Mouse (Mus musculus) left cerebral cortex, adult 9 months (tissue): ENCODE measurements around the gene Dlx3.

Experiments
- DNase-seq, 2 experiments: peaks; one replicate each; pipeline ENCODE4 v3.0.0; 2022; ENCODE audit warnings: low spot score in 2 of 2

Gene Dlx3

DNA sequence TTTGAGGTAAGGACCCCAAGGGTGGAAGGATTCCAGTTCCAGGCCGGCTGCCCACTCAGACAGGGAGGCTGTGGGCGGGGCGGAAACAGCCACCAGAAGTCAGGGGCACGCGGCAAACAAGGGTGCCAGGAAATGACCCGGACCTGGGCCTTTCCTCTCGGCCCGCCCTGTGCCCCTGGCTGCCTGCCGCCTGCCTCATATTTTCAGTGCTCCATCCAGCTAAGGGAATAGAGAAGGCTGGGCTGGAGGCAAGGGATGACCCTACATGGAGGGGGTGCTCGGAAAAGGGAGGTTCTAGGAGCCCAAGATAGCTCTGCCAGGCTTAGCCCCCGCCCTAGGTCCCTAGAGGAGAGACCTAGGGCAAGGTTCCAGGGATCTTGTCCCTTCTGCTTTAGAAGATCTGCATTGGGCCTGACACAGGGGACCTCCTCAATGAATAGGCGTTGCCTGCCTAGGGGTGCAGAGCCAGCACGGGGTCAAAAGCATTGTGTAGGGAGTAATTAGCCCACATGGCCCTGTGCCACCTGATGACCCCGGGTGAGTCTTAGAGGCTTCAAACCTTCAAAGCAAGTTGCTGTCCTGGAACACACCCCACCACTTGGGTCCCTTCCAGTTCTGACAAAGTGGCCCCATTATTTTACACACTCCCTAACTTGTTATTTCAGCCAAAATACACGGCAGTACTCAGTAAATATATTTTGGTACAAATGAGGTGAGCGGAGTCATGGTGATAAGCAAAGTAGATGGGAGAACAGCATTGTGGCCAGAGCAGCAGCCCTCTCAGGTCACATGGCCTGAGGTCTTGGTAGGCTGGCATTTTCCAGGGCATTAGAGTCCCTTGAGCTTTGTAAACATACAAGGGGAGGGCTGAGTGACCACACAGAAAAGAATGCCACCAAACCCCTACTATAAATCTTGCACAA, 30.8 kb upstream of the Dlx3 start:
- DNase-seq: no peak

DNA sequence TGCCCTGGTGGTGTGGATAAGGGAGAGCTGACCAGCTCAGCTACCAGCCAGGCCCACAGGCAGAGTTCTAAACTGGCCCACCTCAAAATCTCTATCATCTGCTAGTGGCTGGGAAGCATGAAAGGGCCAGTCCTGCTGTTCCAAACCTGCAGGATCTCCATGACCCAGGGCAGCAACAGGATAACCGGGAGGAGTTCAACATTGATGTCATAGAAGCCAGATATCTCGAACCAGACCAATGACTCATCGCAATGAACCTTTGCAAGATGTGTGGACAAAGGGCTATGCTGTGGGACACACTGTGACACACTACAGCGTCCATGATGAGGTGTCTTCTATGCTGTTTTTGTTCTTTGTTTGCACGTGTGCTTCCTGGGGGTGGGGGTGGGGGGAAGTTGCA, 26.8 kb upstream of the Dlx3 start:
- DNase-seq: no peak

DNA sequence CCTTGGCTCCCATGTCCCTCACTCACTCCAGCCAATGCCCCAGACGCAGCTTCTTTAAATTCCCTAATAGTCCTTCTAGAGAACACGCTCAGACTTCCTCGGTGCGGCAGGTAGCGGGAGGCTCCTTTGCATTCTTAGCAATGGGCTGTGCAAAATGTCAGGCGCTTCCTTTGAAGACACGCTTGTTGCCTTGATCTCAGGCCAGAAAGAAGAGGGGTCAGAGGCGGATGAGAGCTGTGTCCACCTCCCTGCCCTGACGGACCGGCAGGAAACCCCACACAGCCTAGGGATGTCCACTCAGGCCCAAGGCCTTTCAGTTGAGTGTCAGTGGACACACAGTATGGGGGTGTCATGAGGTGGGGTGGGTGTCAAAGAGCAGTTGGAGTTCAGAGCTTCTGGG, 24.3 kb upstream of the Dlx3 start:
- no peak for DNase-seq

DNA sequence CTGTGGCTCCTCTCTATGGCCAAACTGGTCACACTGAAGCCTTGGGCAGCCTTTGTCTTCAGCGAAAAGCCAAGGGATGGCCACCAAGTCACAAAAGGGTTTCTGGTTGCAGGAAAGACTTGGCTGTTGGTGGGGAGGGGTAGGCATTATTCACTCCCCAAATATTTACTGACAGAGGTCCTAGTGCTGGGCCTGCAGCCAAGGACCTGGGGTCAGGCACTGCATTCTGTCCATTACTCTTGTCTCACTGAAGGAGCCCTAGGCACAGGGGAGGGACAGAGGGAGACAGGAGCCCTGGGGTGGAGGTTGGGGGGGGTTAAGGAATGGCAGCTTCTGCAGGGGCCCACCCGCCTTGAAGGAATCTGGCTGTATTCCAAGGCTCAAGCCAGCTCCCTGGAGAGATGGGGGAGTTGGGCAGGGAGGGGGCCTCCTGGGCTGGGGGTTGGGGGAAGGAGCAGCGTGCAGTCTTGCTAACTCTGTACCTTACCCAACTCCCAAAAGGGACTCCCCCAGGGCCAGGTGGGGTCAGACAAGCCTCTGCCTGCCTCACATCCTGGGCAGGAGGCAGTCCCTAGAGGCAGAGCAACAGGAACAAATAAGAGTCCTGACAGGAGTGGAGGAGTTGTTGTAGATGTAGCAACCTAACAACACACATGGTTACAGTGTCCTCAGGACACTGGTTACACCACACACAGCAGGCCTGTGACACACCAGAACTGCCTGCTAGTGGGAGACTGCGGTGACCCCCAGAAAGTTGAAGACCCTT, 23.1 kb upstream of the Dlx3 start:
- no peak for DNase-seq

DNA sequence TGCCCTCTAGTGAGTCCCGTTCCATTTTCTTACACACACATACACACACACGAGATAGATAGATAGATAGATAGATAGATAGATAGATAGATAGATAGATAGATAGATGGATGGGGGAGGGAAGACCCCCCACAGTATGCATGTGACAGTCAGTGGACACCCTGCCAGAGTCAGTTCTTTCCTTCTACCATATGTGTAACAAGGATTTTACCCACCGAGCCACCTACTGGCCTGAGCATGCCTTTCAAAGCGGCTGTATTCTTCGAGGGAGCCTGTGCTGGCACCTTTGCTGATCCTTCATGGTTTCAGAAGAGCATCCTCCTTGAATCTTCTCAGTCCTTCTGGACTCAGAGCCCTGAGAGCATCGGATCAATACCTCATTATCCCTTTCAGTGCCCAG, 22.0 kb upstream of the Dlx3 start:
- no peak for DNase-seq

DNA sequence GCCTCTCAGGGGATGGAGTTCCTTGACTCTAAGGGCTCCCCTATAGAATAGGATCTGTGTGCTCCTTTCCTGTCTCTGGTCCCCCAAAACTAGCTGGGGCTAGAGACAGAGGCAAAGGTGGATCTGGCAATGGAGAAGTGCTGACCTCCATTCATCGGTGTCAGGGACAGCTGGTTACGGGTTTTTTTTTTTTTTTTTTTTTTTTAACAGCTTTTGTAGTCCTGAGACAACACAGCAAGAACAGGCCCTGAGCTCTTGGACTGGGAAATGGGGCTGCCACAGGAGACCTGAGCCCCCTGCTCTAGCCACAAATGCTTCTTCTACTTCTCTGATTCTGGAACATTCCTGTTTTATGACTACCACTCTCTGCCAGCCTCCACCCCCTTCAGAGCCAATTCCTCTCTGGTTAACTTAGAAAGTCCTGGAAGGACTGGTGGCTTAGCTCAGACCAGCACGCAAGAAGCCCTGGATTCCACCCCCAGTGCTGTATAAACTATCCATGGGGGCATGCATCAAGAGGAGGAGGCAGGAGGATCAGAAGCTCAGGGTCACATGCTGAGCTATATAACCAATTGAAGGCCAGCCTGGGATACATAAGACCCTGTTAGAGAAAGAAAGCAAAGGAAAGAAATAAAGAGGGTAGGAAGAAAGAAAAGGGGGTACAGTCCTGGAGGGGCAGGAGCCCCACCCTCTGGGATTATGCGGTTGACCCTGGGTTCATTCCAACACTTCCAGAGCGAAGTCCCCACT, 21.4 kb upstream of the Dlx3 start:
- no peak for DNase-seq

DNA sequence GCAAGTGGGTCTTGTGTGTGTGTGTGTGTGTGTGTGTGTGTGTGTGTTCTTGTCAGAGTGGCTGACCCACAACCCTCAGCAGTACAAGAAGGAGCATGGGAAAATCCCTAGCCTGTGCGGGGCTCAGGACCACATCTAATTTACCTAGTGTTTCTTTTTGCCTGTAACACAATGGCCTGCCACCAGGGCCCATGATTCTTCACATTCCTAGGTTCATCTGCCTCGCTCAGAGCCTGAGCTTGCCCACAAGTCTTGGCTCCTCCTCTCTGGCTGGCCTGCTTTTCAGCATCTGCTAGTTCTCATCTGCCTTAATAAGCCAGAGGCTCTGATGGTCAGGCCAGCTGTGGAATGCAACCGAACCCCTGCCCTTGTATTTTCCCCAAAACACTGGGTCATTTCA, 19.5 kb upstream of the Dlx3 start:
- no peak for DNase-seq

DNA sequence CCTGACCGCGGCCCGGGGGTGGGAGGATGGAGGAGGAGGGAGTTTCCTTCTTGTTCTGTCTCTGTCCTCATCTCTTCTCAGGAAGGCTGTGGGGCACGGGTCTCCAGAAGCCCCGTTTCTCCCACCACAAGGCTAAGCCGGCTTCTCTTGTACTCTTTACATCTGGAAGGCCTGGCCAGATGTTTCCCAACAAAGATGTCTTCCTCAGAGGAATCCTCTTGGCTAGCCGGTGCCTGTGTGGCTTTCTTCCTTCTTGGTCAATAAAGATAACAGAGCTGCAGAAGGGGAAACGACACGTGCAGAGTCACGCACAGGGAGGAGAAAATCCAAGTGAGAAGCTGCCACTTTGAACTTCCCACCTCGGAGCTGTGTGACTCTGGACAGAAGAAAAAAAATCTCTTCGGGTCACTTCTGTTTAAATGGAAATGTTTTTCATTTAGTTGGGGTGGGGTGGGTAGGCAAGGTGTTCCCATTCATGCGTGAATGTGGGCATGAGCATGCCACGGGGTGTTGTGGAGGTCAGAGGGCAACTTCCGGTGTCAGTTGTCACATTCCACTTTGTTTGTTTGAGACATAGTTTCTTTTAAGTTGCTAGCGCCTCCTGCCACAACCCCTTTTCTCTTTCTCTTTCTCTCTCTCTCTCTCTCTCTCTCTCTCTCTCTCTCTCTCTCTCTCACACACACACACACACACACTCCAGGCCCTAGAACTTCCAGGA, 18.7 kb upstream of the Dlx3 start:
- DNase-seq: no peak

DNA sequence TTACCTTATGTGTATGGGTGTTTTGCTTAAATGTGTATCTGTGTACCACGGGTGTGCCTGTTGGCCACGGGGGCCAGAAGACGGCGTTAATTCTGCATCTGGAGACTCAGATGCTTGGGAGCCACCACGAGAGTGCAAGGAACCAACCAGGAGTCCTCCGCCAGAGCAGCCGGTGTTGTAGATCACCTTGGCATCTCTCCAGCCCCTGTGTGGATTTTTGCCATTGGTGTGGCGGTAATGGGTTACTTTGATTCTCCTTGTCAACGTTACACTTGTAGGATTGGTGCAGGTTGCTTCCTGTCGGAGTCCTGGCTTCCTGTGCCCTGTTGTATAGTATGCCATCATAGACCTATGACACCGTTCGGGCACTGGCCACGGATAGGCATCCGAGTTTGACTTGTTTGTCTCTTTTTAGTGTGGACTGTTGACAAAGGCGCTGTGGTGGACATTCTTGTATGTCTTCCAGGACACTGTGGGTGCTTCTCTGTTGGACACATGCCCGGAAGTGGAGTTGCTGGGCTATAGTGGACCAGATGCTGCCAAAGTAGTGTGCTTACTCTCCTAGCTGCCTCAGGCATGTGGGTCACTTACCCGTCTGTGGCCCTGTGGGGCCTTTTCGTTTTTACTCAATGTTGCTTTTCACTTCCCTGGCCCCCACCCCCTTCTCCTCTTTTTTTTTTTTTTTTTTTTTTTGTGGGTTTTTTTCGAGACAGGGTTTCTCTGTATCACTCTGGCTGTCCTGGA, 17.6 kb upstream of the Dlx3 start:
- DNase-seq: no peak

DNA sequence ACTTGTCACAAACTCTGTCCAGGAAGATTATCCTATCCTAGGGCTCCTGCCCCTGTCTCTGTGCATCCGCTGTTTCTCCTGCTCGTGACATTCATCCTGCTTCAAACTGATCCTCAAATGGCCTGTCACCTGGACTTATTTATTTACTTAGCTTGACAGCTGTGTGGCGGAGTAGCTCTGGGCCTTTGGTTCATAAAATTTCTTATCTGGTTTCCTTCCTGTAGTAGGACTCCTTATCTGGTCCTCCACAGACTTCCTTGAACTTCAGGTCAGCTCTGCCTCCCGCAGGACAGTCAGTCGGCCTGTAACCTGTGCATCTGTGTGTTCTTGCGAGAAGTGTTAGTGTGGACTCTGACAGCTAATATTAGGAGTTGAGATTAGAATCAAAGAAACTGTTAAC, 15.7 kb upstream of the Dlx3 start:
- no peak for DNase-seq

DNA sequence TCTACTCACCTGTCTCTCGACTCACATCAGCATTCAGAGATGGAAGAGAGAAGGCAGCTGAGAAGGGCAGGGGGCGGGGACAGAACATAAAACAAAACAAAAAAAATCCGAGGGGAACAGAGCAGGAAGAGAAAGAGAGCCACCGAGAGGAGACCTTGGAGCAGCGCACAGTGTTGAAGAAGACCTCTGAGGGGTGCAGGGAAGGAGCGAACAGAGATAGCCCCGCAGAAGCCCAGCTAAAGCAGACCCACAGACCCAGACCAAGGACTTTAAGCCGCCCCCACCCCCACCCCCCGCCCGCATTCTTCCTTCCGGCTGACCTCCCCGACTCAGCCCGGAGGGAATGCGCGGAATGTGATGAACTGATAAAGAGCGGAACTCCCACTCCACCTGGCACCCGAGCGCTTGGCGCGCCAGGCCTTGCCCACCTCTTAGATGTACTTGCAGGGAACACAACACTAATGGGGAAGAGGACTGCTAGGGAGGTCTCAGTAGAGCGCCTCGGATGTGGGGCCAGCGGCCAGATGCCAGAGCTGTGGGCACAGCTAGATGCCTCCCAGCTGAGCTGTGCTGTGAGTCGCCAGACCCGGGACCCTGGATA, 14.5 kb upstream of the Dlx3 start:
- DNase-seq: no peak

DNA sequence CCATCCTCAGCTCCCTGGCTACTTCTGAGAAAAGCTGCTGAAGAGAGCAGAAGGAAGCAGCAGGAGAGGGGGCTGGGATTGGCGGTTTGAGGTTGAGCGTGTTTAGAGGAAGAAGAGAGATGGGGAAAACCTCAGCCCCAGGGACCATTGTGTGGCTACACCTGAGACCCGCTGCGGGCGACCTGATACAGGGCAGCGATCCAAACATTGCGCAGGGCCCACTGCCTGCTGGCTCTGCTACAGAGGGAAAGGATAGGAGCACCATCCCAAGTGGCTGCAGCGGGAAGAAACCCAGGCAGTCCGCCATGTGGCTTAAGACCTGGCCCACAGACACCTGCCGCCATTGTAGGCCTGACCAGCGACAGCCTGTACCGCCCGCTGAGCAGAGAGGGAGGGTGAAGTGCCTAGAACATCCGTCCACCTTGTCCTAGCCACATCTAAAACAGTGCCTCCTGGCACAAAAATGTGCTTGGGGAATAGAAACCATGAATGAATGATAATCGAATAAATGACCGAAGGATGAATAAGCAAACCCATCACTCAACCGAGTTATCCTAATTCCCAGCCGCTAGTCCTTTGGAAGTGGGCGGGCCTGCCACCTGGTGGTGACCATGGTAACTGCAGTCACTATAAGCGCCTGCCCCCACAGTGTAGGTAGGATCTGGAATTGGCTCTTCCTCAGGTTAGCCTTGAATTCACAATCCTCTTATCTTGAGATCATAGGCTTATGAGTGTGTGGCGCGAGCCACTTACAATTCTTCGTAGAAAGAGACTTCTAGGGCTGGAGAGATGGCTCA, 13.3 kb upstream of the Dlx3 start:
- DNase-seq: peak in 1 of 2 experiments; percentile 84

DNA sequence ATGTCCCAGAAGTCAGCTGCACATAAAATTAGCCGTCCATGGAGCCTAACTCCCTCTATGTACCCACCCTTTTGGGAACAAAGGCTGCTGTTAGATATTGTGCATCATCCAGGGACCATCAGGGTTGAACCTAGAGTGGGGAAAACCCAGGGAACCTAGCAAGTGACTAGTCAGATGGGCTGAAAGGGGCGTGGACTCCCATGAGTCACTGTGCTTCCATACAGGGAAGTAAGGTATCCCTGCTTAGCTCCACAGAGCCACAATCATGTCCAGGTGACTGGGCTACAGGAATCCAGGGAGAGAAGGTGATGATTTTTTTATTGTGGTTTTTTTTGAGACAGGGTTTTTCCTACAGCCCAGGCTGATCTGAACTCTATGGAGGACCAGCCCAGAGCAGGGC, 10.9 kb upstream of the Dlx3 start:
- no peak for DNase-seq

DNA sequence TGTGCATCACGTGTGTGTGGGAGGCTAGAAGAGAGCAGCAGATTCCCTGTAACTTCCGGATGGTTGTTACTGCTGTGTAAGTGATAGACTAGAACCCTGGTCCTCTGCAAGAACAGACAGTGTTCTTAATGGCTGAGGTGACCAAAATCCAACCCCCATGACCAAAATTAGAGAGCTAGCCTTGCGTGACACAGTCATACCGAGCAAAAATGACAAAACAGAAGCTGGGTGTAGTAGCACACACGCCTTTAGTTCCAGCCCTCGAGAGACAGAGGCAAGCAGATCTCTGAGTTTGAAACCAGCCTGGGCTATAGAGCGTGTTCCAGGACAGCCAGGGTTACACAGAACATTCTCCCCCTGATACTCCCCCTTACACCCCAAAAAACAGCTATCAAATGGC, 9.8 kb upstream of the Dlx3 start:
- no peak for DNase-seq

DNA sequence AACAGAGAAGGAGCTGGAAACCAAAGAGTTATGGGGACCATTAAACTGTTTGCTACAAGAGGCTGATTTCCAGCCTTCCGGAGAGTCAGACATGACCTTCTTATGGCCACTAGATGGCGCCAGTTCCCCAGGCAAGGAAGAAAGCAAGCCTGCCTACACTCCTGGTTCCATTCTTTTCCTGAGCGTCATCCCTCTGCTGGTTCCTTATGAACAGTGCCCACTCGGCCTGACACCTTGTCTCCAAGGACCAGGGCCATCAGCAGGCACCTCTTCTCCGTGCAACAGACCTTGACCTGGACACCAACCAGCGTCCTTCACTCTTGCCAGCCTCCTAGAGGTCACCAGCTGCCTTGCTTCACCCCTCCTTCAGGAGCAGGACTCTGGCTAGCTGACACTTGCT, 2.9 kb upstream of the Dlx3 start:
- peak; percentile 31 to 74 for DNase-seq

DNA sequence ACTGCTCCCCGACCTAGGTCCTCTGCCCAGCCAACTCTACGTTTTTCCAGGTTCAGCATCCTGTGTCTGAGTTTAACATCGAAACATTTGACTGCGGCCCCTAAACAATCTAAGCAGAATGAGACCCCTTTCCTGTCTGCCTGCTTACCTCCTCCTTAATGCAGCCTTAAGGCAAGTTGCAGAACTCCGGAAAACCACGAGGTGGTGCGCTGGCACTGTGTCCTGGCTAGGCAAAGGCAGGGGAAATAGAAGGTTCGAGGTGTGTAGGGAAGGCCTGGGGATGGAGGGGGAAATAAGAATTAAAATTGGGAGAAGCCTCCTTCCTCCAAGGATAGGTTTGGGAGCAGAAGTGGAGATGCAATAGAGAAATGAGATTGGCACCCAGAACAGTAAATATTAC, 1.4 kb upstream of the Dlx3 start:
- DNase-seq: peak in 1 of 2 experiments; percentile 76

DNA sequence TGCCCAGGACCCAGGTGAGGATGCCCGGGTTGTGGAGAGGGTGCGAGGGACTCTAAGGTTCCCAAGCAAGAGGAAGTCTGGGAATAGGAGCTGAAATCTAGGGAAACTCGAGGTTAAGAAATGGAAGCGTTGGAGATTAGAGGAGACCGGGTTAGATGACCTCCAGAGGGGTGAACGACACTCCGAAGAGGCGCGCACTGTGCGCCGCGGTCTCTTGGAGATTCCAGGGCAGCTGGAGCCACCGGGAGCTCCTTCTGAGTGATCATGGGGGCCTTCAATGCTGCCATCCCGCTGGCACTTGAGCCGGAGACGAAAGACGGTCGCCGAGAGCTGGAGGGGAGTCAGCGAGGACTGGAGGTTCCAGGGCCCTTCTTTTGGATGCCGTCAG, 708 bp downstream of the Dlx3 start:
- no peak for DNase-seq

DNA sequence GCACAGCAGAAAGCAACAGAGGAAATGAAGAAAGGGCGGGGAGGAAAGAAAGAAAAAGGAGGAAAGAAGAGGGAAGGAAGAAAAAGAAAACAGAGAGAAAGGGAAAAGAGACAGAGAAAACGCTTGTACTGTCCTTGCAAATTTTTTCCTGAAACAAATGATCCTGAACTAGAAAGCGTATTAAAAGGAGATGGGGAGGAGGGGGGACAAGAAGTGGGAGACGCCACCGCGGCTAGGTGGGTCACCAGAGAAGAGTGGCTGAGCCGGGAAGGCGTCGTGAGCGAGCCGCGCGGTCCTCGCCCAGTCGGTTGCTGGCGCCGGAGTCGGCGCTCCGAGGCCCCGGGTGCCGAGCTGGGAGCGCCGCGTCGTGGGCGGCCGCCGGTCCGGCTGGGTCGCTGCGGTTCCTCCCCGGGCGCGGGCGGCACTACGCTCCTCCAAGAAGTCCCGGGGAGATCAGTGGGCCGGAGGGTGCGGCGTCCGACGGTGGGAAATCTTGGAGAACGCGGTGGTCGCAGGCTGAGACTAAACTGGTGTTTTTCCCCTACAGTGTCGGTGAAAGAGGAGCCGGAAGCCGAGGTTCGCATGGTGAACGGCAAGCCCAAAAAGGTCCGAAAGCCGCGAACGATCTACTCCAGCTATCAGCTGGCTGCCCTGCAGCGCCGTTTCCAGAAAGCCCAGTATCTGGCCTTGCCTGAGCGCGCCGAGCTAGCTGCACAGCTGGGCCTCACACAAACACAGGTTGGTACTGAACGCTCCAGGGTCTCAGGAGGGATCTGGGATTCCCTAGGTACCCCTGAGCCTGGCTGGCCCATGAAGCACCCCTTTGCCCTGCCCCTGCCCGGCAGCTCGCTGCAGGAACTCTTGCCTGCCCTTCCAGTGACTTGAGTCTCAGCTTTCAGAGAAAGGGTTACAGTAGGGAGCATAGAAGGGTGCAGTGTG, 1.5 kb downstream of the Dlx3 start:
- DNase-seq: no peak

DNA sequence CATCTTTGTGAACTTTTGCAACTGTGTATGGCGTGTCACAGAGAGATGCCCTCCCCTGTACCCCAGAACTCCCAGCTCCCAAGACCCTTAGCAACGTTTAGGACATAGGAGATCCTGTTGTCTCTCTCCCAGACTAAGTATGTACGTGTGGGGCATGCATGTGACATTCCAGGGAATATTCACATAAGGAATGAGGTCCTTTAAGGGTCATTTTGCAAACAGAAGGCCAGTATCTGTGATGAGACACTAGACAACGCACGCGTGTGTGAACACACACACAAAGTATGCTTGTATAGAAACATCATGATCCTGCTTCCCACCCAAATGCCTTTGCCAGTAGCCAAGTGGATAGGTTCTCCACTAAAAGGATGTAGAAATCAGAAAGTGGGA, 2.2 kb downstream of the Dlx3 start:
- DNase-seq: no peak
